Mouse (Mus musculus): Measurements from ENCODE around the gene Plscr3.

Gene Plscr3

DNA sequence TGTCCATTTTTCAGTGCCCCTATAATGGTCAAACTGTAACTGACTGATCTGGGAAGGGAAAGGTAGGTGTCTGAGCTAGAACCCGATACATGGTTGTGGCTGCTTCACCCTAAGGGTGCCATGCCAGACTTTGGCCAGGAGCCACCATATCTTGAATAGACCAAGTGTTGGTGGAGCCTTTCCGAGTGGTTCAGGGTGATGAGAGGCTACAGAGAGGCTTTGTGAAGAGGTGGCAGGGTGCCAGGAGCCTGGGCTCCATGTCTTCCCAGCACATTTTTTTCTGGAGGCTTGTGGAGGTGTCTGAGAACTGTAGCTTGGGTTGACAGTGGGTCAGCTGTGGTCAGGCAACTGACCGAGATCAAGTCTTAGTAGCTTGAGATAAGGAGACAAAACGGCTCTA is 45.3 kb downstream of the Plscr3 start:
- peak; percentile 82 for DNase-seq (ENCODE audit: inconsistent ontology term)

DNA sequence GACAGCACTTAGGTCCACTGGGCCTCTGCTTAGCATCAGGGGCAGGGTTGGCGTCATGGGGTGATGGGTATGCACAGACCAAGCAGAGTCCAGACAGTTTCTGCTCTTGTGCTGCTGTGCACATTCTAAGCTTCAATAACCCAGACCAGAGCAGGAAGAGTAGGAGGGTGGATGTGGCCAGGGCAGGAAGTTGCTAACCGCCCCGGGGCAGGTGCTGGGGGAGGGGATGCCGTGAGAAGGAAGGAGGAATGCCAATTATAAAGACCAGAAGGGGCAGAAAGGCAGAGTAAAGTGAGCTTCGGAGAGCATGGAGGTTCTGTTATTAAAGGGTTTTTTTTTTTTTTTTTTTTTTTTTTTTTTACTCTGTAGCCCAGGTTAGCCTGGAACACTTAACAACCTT is 48.5 kb downstream of the Plscr3 start:
- no peak for DNase-seq (ENCODE audit: inconsistent ontology term)

DNA sequence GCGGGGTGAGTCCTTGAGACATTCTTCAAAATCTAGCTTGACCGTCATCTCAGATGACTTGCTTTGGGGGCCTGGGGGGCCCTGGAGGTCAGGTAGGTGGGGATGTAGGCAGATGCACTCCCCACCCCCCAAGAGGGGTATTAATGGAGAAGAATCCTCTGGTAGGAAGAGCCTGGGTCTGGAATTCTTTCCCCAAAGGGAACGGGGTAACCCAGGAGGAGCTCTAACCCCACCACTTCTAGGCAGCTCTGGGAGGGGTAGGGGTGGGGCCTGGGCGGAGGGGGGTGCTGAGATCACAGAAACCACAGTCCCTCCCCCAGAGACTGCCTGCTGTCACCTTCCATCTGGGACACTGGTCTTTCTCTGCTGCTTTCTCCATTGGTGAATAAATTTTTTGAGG is 49.1 kb downstream of the Plscr3 start, which contains the start of gene Acap1:
Gene Acap1, minus strand, starts transcription at position 249 of the 400 bp plus-strand sequence.
- no peak for DNase-seq (ENCODE audit: inconsistent ontology term)

DNA sequence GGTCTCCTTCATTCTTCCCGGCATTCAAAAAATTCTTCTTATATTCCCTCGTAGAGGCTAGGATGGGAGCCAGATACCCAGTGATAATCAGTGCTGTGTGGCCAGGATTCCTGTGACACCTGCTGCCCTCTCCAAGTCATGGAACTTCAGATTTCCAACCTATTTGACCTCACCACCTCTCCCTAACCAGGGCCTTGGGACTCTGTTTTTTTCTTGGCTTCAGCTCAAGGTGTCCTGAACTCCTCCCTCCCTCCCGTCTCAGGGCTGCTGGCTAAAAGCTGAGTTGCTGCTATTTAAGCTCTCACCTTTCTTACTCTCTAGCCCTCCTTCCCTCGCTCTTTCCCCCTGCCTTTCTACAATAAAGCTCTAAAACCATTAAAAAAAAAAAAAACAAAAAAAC is 53.7 kb downstream of the Plscr3 start:
- no peak for DNase-seq (ENCODE audit: inconsistent ontology term)

DNA sequence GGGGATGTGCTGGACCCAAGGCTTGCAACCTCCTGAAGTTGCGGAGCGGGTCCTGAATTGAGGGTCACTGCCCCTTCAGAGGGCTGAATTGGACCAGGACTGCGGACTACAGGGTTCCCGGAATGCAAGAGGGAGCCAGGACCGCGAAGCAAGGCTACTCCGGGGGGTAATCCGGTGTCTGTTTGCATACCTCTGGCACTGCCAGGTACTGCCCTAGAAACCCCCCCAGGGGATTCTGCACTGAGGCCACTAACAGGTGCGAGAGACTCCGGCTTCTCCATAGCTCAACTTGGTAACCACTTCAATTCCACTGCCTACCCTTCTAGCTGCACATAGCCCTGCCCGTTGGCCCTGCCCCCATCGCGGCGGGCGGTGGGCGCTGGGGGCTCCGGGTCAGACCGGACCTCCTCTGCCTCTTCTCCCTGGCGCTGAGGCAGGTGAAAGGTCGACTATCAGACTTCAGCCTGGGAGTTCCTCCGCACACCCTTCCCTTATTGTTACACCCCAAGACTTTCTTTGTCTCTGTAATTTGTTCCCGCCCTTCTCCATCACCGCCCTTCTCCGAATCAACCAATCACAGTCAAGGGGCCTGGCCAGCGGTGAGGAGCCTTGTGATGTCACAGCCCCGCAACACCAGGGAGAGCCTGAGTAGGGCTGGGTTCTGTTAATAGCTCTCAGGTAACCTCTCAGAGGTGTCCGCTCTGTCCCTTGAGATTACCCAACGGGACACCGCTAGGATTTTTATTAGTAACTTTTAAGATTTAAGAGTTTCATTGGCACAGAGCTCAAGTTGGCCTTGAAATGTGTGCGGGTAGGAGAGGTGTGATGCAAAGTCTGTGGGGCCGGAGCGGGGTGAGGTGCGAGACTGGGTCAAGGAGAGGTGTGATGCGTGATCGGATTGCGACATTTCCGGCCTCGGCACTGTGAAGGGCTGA is 54.6 kb downstream of the Plscr3 start, which contains the start of the genes 2810408A11Rik and Neurl4:
Gene 2810408A11Rik, minus strand, starts transcription at position 517 of the 935 bp plus-strand sequence.
Gene Neurl4, plus strand, starts transcription at position 602 of the 935 bp plus-strand sequence.
- DNase-seq (ENCODE audit: inconsistent ontology term) = peak; percentile 92

DNA sequence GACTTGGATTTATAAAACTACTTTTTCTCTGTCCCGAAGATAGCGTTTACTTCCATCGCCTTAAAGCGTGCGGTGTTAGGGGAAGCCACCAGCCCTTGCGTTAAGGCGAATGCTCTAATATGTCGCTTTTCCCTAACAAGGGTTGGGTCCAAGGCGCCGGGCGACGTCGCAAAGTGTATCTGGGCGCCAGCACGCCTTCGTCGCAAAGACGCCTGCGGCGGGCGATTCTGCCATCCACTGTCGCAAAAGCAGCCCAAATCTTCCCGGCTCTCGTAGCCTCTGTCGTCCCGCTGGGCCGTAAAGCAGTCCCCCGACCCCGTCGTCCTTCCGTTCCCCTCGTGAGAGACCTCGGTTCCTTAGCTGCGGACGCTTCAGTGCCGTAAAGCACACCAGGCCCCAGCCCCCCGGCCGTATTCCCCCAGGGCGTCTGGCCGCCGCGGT is 55.2 kb downstream of the Plscr3 start:
- DNase-seq (ENCODE audit: inconsistent ontology term) = peak; percentile 97
